Mouse (Mus musculus) hematopoietic stem cell, adult 5-6 weeks (primary cell): ENCODE measurements around the gene Asgr1. TPM values are rescaled to one million over a fixed set of nuclear protein-coding genes. Genes with fewer than 3 reads are reported as not detected.
"Not testable (repeated sequence)": the region's sequence is repeated elsewhere in the genome, so short reads cannot be mapped to it uniquely, and the experiment has no call there.

ENCODE experiments used
- ATAC-seq, 2 experiments: fragments of 125-278 bp in 1 of 2; replicated peaks in 1 of 2; 2 replicates each; pipeline ENCODE4 v1.8.0; 2016 to 2017; ENCODE audit warnings: inconsistent platforms in 2 of 2, mild to moderate bottlenecking in 2 of 2, moderate number of reproducible peaks in 2 of 2, low read depth in 1 of 2, moderate TSS enrichment in 1 of 2; ENCODE audit not compliant: low FRiP score in 2 of 2, poor library complexity in 2 of 2, severe bottlenecking in 2 of 2, insufficient read depth in 1 of 2, low TSS enrichment in 1 of 2
- total RNA-seq: library from RNA; stranded (forward); fragments of 172-1452, 232-1000 nt; gene quantifications from 2 replicates; pipeline ENCODE4 v1.2.3, GENCODE M21; 2017

Gene Asgr1
- total RNA-seq, result 1.1 TPM in 1 of 2 replicates, not detected in the other

DNA sequence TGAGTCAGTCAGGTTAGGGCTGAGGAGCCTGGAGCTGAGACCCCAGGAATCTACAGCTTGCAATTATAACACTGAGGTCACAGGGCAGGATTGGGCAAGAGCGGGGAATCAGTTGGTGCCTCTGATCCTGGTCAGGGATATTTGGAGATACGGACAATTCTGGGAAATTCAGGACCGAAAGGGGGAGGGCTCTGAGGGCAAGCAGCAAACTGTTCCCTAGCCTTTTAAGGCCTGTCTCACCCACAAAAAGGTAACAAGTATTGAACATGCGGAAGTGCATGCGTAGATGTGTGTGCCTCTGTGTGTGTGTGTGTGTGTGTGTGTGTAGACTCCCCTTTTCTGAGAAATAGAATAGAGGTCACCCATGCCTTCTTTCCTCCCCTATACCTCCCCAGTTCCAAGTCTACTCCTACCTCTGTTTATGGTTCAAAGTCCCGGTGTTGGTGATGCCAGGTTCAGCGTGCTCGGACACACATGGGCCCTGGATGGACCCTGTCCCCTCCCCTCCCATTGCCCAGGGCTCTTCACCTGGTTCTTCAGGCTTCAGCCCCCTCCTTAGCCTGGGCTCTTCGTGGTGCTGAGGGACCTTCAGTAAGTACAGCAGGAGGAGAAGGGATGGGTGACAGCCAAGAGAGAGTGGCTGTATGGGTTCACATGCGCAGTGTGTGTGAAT is at the start of gene Asgr1:
TSS of gene Asgr1 (plus strand) at position 188 of the 673 bp plus-strand sequence.
- no peak for ATAC-seq

DNA sequence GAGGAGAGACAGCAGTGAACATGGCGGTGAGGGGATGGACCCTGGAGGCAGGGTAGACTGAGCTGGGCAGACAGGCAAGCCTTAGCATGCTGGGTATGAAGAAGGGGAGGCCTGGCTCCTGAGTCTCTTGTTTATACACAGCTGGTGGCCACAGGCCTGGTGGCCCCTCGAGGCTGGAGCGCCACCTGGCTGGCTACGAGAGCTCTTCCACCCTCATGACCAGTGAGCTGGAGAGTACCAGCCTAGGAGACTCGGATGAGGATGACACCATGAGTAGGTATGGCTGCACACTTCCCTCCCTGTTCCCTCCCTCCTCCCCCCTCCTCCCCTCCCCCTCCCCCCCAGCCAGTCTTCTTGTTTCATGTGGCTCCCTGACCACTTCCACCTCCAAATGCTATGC is 48.4 kb upstream of the Asgr1 start:
- peak; percentile 26 to 28; a peak in 1 of 4 replicates for ATAC-seq

DNA sequence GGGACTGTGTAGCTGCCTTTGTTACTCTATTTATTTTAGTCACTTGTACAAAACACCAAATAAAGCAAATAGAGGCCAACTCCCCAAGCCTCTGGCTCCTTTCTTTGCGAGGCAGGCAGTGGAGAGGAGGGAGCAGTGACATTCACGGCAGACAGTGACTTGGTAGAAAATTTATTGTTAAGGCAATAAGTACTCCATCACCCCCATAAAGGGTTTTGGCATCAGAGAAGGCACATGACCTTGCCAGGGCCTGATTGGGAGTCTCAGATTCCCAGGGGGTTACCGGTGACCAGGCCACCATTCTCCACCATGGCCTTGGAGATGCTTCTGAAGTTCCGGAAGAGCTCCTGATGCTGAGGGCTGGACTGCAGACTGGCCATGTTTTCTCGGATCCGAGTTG is 43.9 kb upstream of the Asgr1 start:
- no peak for ATAC-seq

DNA sequence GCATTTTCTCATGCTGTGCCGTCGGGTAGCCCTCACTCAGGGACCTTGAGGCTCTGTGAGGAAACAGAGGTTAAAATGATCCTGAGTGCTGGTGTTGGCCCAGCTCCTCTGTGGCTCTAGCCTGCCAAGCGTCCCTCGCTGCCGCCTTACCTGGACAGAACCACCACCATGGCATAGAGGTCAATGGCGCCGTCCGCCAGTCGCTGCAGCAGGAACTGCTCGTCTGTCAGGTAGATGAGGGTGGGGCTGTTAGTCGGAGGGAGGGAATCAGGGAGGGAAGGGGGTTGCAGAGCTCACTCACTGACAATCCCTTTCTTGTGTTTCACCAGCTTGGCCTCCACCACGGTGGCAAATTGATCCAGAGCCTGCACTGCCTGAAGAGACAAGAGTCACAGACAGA is 43.3 kb upstream of the Asgr1 start:
- no peak for ATAC-seq

DNA sequence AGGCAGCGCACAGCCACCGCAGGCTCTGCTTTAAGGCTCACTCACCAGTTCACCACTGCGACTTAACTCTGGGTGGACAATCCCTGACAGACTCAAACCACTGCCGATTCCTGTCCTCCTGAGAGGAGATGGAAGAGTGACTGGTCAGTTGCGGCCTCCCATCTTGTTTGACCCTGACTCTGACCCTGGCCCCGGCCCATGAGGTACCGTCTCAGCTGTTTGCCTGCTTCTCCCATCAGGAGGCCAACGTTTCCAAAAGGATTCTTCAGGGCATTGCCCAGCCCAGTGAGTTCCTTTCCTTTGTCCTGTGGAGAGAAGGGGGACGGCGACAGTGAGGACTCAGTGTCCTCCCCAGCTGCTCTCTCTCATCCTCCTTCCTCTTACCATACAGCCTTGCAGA is 42.9 kb upstream of the Asgr1 start:
- ATAC-seq, result no peak

DNA sequence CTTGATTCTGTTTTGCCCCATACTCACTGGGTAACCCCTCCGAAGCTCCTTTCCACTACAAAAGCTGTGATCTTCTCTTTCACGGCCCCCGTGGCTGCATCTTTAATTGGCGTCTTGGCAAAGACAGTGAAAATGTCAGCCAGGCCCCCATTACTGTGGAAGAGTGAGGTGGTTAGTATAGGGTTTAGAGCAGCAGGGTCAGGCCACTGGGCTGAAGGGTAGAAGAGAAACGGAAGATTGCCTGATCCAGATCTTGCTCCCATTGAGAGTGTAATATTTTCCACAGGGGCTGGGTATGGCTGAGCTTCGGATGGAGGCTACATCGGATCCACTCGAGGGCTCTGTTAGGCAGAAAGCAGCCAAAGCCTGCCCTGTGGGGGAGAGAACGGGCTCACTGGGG is 41.0 kb upstream of the Asgr1 start:
- ATAC-seq, result no peak

DNA sequence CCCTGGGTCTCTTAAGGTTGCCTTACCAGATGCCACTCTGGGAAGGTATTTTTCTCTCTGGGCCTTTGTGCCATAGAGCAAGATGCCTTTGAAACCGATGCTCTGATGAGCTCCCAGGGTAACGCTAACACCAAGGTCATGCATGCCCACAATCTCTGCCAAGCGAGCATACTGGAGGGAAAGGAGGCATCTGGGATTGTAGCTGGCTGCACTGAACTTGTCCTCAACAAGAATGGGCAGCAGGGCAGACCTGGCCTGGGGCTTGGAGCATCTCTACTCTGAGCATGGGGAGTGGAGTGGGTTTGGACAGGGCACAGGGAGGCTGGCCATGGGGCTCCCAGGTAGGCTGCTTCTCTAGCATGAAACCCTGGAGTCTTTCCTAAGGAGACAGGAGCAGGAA is 40.5 kb upstream of the Asgr1 start:
- no peak for ATAC-seq

DNA sequence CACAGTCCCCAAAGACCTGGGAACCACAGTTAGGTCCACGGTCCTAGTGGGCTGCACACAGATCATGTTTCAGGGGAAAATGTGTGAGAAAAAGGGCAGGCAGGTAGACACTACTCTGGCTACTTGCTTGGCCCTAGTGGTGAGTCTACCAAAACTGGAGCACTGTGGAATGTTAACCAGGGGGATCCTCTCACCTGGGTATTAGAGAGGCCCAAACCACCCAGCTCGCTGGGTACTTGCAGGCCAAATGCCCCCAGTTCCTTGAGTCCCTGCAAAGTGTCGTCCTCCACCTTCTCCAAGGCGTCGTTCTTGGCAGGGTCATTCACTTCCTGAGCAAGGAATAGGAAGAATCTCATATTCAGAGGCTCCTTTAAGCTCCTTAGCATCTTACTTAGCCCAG is 39.8 kb upstream of the Asgr1 start:
- ATAC-seq, result no peak

DNA sequence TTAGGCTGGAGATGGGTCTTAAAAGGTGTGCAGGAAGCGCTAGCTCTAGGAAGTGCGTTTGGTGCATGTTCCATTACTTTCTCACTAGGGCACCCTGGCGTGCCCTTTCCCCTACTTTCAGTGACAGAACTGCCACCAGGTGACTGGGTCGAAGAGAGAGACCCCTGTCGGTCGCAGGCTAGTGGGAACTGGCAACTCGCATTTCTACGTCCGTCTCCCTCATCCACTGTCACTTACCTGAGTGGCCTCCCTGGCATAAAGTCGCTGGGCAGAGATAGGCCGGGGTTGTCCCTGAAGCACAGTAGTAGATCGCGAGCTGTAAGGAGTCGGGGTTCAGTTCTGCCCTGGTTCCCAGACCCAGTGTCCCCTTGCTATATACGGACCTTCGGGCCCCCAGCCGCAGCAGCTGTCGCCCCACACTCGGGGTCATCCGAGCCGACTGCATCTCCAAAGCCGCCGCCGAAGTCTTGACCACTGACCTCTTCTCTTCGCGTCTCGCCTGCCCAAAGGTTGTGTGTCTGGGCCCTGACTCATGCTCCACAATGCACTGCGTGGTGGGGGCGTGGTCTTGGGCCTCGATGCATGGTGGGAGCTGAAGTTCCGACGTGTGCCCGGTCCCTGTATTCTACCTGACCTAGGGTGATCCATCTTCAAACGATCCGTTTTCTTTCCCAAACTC is 38.9 kb upstream of the Asgr1 start, which contains the start of gene Acadvl:
TSS of gene Acadvl (minus strand) at position 532 of the 679 bp plus-strand sequence.
- ATAC-seq, result peak; percentile 84 to 88

DNA sequence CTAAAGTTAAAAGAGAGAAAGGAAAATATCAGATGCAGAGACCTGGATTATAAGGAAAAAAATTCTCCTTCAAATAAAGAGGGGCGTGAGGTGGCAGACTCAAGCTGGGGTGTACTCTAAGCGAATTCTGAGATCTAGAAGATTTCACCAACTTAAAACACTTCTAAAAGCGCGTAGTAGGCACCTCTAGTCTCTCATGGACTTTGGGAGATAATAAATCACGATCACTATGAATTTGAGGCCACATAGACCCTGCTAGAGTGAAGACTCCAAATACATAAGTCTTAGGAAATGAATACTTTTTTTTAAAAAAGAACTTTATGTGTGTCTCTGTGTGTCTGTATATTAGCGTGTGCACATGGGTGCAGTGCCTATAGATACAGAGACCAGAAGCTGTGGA is 38.2 kb upstream of the Asgr1 start:
- no peak for ATAC-seq

DNA sequence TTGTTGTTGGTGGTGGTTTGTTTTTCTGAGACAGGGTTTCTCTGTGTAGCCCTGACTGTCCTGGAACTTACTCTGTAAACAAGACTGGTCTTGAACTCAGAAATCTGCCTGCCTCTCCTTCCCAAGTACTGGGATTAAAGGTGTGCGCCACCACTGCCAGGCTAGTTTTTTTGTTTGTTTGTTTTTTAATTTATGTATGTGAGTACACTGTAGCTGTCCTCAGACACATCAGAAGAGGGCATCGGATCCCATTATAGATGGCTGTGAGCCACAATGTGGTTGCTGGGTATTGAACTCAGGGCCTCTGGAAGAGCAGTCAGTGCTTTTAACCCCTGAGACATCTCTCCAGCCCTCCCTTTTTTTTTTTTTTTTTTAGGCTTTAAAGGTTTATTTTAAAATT is 37.7 kb upstream of the Asgr1 start:
- ATAC-seq, result not testable (repeated sequence)

DNA sequence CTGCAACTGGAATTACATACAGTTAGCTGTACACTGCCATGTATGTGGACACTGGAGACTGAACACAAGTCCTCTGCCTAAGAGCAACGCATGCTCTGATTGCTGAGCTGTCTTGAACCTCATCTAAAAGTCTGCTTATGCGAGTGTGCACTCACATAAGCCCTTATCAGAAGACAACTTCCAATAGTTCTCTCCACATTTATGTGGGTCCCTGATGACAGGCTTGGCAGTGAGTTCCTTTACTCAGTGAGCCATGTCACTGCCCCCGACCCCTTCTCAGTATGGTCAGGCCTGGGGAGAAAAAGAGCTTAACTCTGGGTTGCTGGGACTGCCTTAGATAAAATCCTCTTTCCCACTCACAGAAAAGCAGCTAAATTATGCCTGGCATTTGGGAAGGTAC is 37.2 kb upstream of the Asgr1 start, which contains the start of gene Dlg4:
TSS of gene Dlg4 (plus strand) at position 274 of the 400 bp plus-strand sequence.
- ATAC-seq, result no peak

DNA sequence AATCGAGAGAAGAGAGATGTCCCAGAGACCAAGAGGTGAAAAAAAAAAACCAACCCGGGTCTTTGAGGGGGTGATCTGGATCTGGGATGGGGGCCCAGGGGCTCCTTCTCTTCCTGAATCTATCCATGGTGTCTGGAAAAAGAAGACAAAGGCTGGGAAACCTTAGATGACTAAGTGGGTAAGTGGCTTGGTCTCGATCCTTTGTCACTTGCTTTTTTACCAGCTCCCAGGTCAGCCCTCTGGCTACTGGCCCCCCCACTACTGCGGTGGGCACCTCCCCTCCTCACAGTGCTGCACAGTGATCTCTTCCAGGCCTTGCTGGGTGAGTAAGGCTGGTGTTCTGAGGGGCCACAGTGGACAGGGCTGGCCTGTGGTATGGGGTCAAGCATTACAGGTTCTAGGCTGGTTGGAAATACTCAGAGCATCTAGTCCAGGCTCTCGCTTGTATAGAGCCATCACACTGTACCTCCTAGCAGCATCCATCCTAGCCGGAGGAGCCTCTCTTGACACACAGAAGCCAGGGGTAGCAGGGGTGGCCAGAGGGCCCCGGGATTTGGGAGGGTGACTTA is 36.6 kb upstream of the Asgr1 start:
- ATAC-seq, result no peak

DNA sequence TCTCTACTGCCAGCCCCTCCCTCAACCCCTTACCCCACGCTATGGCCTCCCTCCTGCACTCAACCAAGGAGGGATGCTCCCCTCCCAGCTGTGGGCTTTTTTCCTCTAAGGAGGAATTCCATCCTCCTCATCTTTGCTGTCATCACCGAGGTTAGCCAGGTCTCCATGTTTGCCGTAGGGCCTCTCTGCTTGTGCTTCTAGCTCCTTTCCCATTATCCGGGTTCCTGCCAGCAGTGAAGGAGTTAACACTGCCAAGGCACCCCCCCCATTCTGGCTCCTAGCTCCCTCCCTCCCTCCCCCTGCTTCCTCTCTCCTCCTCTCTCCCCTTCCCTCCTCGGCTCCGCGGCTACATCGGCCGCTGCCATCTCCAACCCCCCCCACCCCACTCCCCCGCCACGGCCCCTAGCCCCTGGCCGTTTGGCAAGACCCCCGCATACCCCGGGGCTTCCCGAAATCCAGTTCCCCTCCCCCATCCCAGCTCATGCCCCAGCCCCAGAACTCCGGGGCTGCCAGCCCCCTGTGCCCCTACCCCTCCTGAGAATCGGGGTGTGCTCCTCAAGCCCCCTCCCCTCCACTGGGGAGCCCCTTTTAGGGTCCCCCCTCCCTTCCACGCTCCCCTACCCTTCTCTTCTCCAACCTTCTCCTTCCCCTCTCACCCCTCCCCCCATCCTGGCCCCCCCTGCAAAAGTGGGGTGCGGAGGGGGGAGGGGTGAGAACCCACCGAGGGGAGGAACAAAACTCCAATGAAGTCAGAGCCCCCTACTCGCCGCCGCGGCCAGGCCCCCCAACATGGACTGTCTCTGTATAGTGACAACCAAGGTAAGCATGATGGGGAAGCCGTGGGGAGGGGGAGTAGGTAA is 35.5 kb upstream of the Asgr1 start:
- no peak for ATAC-seq

DNA sequence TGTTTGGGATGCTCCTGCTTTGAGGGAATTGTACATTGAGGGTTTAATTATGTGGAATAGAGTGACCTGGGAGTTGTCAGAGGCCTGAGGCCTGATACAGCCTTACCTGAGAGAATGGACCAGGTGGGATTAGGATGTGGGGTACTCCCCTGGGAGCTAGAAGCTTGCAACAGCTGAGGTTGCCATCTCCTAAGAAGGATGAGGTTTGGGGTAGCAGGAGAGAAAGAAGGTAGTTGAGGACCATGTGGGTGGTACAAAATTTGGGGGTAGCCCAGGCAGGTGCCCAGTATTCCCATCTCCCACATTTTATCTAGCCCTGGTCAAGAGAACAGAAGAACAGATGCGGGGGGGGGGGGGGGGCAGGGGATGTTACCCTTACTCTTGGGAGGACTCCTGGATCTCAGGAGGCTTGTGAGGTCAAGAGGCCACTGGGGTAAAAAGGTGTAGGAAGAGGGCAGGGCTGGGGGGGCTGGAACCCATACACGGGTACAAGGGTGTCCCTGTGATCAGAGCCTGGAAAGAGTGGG is 34.3 kb upstream of the Asgr1 start:
- ATAC-seq, result no peak

DNA sequence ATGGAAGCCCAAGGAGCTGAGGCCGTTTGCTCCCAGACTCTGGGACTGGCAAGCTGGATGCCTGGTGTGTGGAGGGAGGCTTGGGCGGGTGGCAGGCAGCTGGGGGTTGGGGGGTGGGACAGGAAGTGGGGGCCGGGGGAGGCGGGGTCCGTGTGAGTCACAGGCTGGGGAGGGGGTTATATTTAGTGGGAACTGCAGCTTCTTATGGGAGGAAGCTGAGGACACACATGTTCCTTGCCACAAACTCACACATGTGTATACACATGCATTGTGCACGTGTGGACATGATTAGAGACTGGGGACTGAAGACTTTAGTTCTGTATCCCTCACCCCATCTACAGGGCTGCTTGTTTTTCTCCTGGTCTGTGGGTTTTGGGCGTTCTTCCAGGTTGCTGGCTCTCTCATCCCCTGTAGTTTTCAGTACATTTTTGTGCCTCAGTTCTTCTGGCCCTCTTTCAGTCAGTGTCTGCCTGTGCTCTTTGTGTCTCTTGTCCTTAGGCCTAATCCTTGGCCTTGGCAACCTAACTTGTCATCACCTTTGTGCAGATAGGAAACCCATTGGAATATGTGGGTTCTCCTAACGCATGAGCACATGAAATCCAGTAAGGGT is 33.8 kb upstream of the Asgr1 start:
- ATAC-seq, result no peak

DNA sequence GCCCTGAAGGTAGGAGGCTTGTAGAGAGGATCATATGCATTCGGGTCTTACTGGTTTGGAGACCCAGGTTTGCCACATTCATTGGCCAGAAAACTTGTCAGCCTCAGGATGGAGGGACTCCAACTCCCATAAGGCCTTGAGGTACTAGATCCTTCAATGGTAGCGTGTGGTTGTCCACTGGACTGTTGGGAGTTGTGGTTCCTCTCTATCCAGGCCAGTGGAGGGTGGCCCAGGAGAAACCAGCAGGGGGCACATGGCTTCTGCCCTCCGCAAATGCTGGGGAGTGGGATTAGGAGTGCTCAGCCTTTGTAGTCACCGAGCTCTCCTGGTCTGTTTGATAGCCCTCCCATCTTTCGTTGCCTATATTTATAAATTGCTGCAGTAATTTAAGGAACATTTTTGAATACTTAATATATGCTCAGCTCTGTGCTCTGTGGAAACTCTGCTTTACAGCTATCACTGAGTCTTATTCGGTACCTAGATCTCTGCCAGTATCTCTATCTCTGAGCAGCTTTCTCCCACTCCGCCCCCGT is 33.1 kb upstream of the Asgr1 start:
- peak; percentile 71 to 75 for ATAC-seq
